Mouse (Mus musculus) bone marrow, adult 2 months (tissue): Measurements from ENCODE around the gene Pld1.

ENCODE experiments used
- CTCF ChIP-seq: fragments of 200-500 bp; IDR thresholded peaks from 2 replicates; pipeline ENCODE4 v1.5.1; 2011; ENCODE audit warnings: low read length, control low read depth; ENCODE audit not compliant: control insufficient read depth, insufficient read depth
- POLR2A ChIP-seq: fragments of 200-500 bp; IDR thresholded peaks from 2 replicates; pipeline ENCODE4 v1.6.1; 2011; ENCODE audit warnings: low read depth, mild to moderate bottlenecking, control low read depth, low read length, borderline replicate concordance; ENCODE audit not compliant: control insufficient read depth

- TF ChIP-seq CTCF = no peak
- no peak for TF ChIP-seq POLR2A
These were observed 232.6 kb downstream of the Pld1 start for GRCm38 (mm10) chr3:28170911-28171618.
